11 mouse cellular contexts compared by ENCODE assay signal in genomic region chr8:93933288-93933687, GRCm38 (mm10).
A peak's percentile ranks its signal among the peaks of the same experiment; 100 is the strongest.
DNase-seq lines count a peak whose midpoint lies in the region; ATAC-seq lines count a peak whose summit lies in the region.
"Had no signal": no experiment of that assay in that cellular context is flagged by ENCODE, and none has a peak within 500 bp of the region (broad histone marks: within the 10 kb centered on the region; RNA-seq: fewer than 3 reads in every experiment).

No protein-coding gene starts in this region.

- H3K4me1 ChIP-seq in forebrain, embryonic 13.5 days = peaks cover 45% of the 10 kb centered on the region
- peaks cover 24% of the 10 kb centered on the region for H3K4me1 ChIP-seq in forebrain, embryonic 10.5 days
- no peaks in the 10 kb centered on the region for H3K4me1 ChIP-seq in neural tube, embryonic 12.5 days
- peaks cover 8% of the 10 kb centered on the region for H3K4me1 ChIP-seq in neural tube, embryonic 15.5 days
- H3K4me1 ChIP-seq in forebrain, embryonic 16.5 days (replicated peaks; ENCODE audit: control insufficient read depth, insufficient read depth, low read length) = peaks cover 30% of the 10 kb centered on the region
- H3K4me1 ChIP-seq in kidney, embryonic 16.5 days (ENCODE audit: insufficient read depth, low read length) = no peaks in the 10 kb centered on the region
- H3K4me1 ChIP-seq: embryonic facial prominence, embryonic 15.5 days; heart, embryonic 12.5 days had no signal

- no peak overlapping the region for H3K4me2 ChIP-seq in forebrain, embryonic 13.5 days
- H3K4me2 ChIP-seq in neural tube, embryonic 12.5 days (replicated peaks) = no peak overlapping the region
- no peak overlapping the region for H3K4me2 ChIP-seq in neural tube, embryonic 15.5 days
- no peak overlapping the region for H3K4me2 ChIP-seq in forebrain, embryonic 16.5 days (ENCODE audit: low read length)
- H3K4me2 ChIP-seq in kidney, embryonic 16.5 days (replicated peaks; ENCODE audit: low read depth, low read length) = no peak overlapping the region
- H3K4me2 ChIP-seq: embryonic facial prominence, embryonic 15.5 days; heart, embryonic 12.5 days; hindbrain, embryonic 15.5 days had no signal

- WGBS in forebrain, embryonic 13.5 days = 51% methylated on average over 2 of the region's 2 CpGs
- WGBS in forebrain, embryonic 10.5 days = 91% methylated on average over 2 of the region's 2 CpGs
- 91% methylated on average over 2 of the region's 2 CpGs for WGBS in neural tube, embryonic 12.5 days
- WGBS in neural tube, embryonic 15.5 days = 90% methylated on average over 2 of the region's 2 CpGs
- 56% methylated on average over 2 of the region's 2 CpGs for WGBS in forebrain, embryonic 16.5 days
- WGBS in kidney, embryonic 16.5 days = 81% methylated on average over 2 of the region's 2 CpGs

- ATAC-seq in forebrain, embryonic 13.5 days = peak; percentile 43; the same call in 1 of the 2 replicates
- ATAC-seq in neural tube, embryonic 12.5 days (ENCODE audit: low FRiP score, low read depth) = 0 out of 2 replicates have a peak, but pooled peaks have one; percentile 11
- ATAC-seq in neural tube, embryonic 15.5 days (ENCODE audit: low FRiP score) = no peak
- peak; percentile 69 for ATAC-seq in forebrain, embryonic 16.5 days
- no peak for ATAC-seq in kidney, embryonic 16.5 days (ENCODE audit: low FRiP score, low TSS enrichment)

- H3K9ac ChIP-seq in forebrain, embryonic 13.5 days = no peak overlapping the region
- H3K9ac ChIP-seq in neural tube, embryonic 12.5 days = no peak overlapping the region
- H3K9ac ChIP-seq in neural tube, embryonic 15.5 days (replicated peaks) = no peak overlapping the region
- H3K9ac ChIP-seq in forebrain, embryonic 16.5 days (replicated peaks; ENCODE audit: low read depth, low read length) = no peak overlapping the region
- H3K9ac ChIP-seq in kidney, embryonic 16.5 days (replicated peaks; ENCODE audit: low read length) = no peak overlapping the region
- H3K9ac ChIP-seq: embryonic facial prominence, embryonic 15.5 days; heart, embryonic 12.5 days; hindbrain, embryonic 15.5 days had no signal

- no peaks in the 10 kb centered on the region for H3K9me3 ChIP-seq in forebrain, embryonic 13.5 days (replicated peaks)
- no peaks in the 10 kb centered on the region for H3K9me3 ChIP-seq in forebrain, embryonic 10.5 days
- H3K9me3 ChIP-seq in neural tube, embryonic 12.5 days = no peaks in the 10 kb centered on the region
- H3K9me3 ChIP-seq in neural tube, embryonic 15.5 days (replicated peaks) = no peaks in the 10 kb centered on the region
- H3K9me3 ChIP-seq in forebrain, embryonic 16.5 days (ENCODE audit: control insufficient read depth, low read length) = no peaks in the 10 kb centered on the region
- H3K9me3 ChIP-seq in kidney, embryonic 16.5 days (ENCODE audit: low read length) = no peaks in the 10 kb centered on the region
- H3K9me3 ChIP-seq: embryonic facial prominence, embryonic 15.5 days; heart, embryonic 12.5 days; hindbrain, embryonic 15.5 days had no signal

- no peaks in the 10 kb centered on the region for H3K27me3 ChIP-seq in forebrain, embryonic 13.5 days
- H3K27me3 ChIP-seq in forebrain, embryonic 10.5 days (ENCODE audit: poor library complexity, severe bottlenecking) = no peaks in the 10 kb centered on the region
- H3K27me3 ChIP-seq in neural tube, embryonic 12.5 days (replicated peaks) = no peaks in the 10 kb centered on the region
- H3K27me3 ChIP-seq in neural tube, embryonic 15.5 days (replicated peaks) = no peaks in the 10 kb centered on the region
- H3K27me3 ChIP-seq in forebrain, embryonic 16.5 days (replicated peaks; ENCODE audit: control insufficient read depth, insufficient read depth, low read length) = no peaks in the 10 kb centered on the region
- no peaks in the 10 kb centered on the region for H3K27me3 ChIP-seq in kidney, embryonic 16.5 days (ENCODE audit: insufficient read depth, low read length)
- H3K27me3 ChIP-seq: CH12.LX; embryonic facial prominence, embryonic 15.5 days; heart, embryonic 12.5 days; hindbrain, embryonic 15.5 days had no signal

- H3K36me3 ChIP-seq in forebrain, embryonic 13.5 days (ENCODE audit: poor library complexity, severe bottlenecking) = peaks cover 26% of the 10 kb centered on the region
- peaks cover 4% of the 10 kb centered on the region; the same call in 1 of the 2 replicates for H3K36me3 ChIP-seq in forebrain, embryonic 10.5 days (replicated peaks)
- H3K36me3 ChIP-seq in neural tube, embryonic 12.5 days = no peaks in the 10 kb centered on the region
- no peaks in the 10 kb centered on the region for H3K36me3 ChIP-seq in neural tube, embryonic 15.5 days
- no peaks in the 10 kb centered on the region for H3K36me3 ChIP-seq in forebrain, embryonic 16.5 days (ENCODE audit: control insufficient read depth, insufficient read depth)
- H3K36me3 ChIP-seq in kidney, embryonic 16.5 days (ENCODE audit: insufficient read depth, low read length) = no peaks in the 10 kb centered on the region
- H3K36me3 ChIP-seq: embryonic facial prominence, embryonic 15.5 days; heart, embryonic 12.5 days had no signal

- peak overlapping the region; percentile 31; the same call in 1 of the 2 replicates for H3K27ac ChIP-seq in forebrain, embryonic 13.5 days
- no peak overlapping the region for H3K27ac ChIP-seq in forebrain, embryonic 10.5 days
- no peak overlapping the region for H3K27ac ChIP-seq in neural tube, embryonic 12.5 days
- no peak overlapping the region for H3K27ac ChIP-seq in neural tube, embryonic 15.5 days (replicated peaks)
- peak overlapping the region; percentile 73 for H3K27ac ChIP-seq in forebrain, embryonic 16.5 days (ENCODE audit: low read length)
- no peak overlapping the region for H3K27ac ChIP-seq in kidney, embryonic 16.5 days (ENCODE audit: low read length)
- H3K27ac ChIP-seq: embryonic facial prominence, embryonic 15.5 days; hindbrain, embryonic 15.5 days had no signal

- no peak for DNase-seq in forebrain, embryonic 10.5 days (ENCODE audit: extremely low spot score, low spot score)
- DNase-seq in urinary bladder, postnatal 25 days (ENCODE audit: low spot score) = no peak

- H3K4me3 ChIP-seq in forebrain, embryonic 13.5 days = no peak overlapping the region
- H3K4me3 ChIP-seq in forebrain, embryonic 10.5 days = no peak overlapping the region
- no peak overlapping the region for H3K4me3 ChIP-seq in neural tube, embryonic 12.5 days
- H3K4me3 ChIP-seq in neural tube, embryonic 15.5 days (replicated peaks) = no peak overlapping the region
- no peak overlapping the region for H3K4me3 ChIP-seq in forebrain, embryonic 16.5 days (replicated peaks; ENCODE audit: low read length)
- no peak overlapping the region for H3K4me3 ChIP-seq in kidney, embryonic 16.5 days (ENCODE audit: low read length)
- H3K4me3 ChIP-seq: embryonic facial prominence, embryonic 15.5 days; heart, embryonic 12.5 days; hindbrain, embryonic 15.5 days had no signal

Comparison
In these comparisons a context has a peak if more than half of its experiments do, and no peak if none do; other contexts are left out.
1. ATAC-seq: peak in forebrain, embryonic 13.5 days (single experiment), neural tube, embryonic 12.5 days (single experiment) and forebrain, embryonic 16.5 days (single experiment); none in neural tube, embryonic 15.5 days (single experiment) and kidney, embryonic 16.5 days (single experiment).
2. H3K27ac ChIP-seq: peak in forebrain, embryonic 13.5 days (single experiment) and forebrain, embryonic 16.5 days (single experiment); none in forebrain, embryonic 10.5 days (single experiment), neural tube, embryonic 12.5 days (single experiment), neural tube, embryonic 15.5 days (single experiment) and kidney, embryonic 16.5 days (single experiment).